Mouse (Mus musculus): ENCODE results near the gene Gse1. TPM values are rescaled to one million over a fixed set of nuclear protein-coding genes. Genes with fewer than 3 reads are reported as not detected.

The Gse1 gene
- 27.1 and 46.4 TPM in 2 replicates for polyA plus RNA-seq (2012; rRNA removed; ENCODE audit: low replicate concordance)

GRCm38 (mm10) chr8:120227891-120228591 lies at the start of gene Gse1:
TSS of gene Gse1 (plus strand) at chr8:120228456.

GRCm38 (mm10) chr8:120588908-120589771 lies 360.9 kb downstream of the Gse1 start, which contains the start of gene Gins2:
TSS of gene Gins2 (minus strand) at chr8:120589304.

Other genes starting within 250 kb of the Gse1 start
- gene Crispld2, start 236.0 kb upstream of the Gse1 start, polyA plus RNA-seq (2012; rRNA removed; ENCODE audit: low replicate concordance), result 26.0 and 30.3 TPM in 2 replicates
- gene Zdhhc7, start 127.0 kb upstream of the Gse1 start, polyA plus RNA-seq (2012; rRNA removed; ENCODE audit: low replicate concordance), result 71.1 and 82.0 TPM in 2 replicates
- 9.1 and 21.5 TPM in 2 replicates for gene 6430548M08Rik, start 114.3 kb upstream of the Gse1 start, polyA plus RNA-seq (2012; rRNA removed; ENCODE audit: low replicate concordance)
- not detected in 2 replicates for gene Fam92b, start 51.0 kb upstream of the Gse1 start, polyA plus RNA-seq (2012; rRNA removed; ENCODE audit: low replicate concordance)

All from mammary gland, adult 2 months (tissue).